Mouse (Mus musculus): Measurements from ENCODE around the gene Zc3h10.

GRCm38 (mm10) chr10:128565788-128566531 lies 18.4 kb upstream of the Zc3h10 start, which contains the start of gene Pa2g4:
- no peak for TF ChIP-seq CTCF (IDR thresholded peaks at IDR 0.05; ENCODE audit: extremely low read depth, insufficient read depth, insufficient read length, insufficient replicate concordance)
- TF ChIP-seq POLR2A (IDR thresholded peaks at IDR 0.05; ENCODE audit: low read depth, low read length), result peak; percentile 50
